Mouse (Mus musculus) heart, postnatal 0 days (tissue): Measurements from ENCODE around the gene Hoxb8.

Experiments used
- CTCF ChIP-seq: IDR thresholded peaks from 2 replicates; pipeline ENCODE4 v1.5.1; 2016; ENCODE audit warnings: antibody characterized with exemption, control low read depth, low read depth
- EP300 ChIP-seq: IDR thresholded peaks from 2 replicates; pipeline ENCODE4 v1.6.1; 2016; ENCODE audit warnings: antibody characterized with exemption, low read depth

DNA sequence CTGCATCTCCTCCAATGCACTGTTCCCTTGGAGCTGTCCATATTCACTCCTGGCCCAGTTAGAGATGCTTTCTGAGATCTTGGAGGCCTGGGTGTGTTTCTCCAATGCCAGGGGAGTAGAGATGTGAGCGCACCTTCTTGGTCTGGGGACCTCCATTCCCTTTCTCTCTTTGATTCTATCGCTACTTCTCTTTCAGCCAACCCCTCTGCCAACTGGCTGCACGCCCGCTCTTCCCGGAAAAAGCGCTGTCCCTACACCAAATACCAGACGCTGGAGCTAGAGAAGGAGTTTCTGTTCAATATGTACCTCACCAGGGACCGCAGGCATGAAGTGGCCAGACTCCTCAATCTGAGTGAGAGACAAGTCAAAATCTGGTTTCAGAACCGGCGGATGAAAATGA is 7.3 kb upstream of the Hoxb8 start:
- no peak for TF ChIP-seq CTCF
- TF ChIP-seq EP300, result no peak
